Mouse (Mus musculus) gastrocnemius, postnatal 10 days (tissue): ENCODE measurements around the gene Gabrg2. TPM values are rescaled to one million over a fixed set of nuclear protein-coding genes. Genes with fewer than 3 reads are reported as not detected.

Experiments used
- DNase-seq: peaks from one replicate; pipeline ENCODE4 v3.0.0; 2021; ENCODE audit warnings: mixed read lengths
- long read RNA-seq, 2 experiments: library from polyadenylated mRNA; stranded (forward); transcript quantifications; one replicate each; pipeline ENCODE4 v2.0.0; 2021
- total RNA-seq, 2 experiments: library from RNA; stranded (reverse); gene quantifications; 2 replicates each; pipeline ENCODE4 v1.2.3; 2021

Gene Gabrg2
- total RNA-seq: under 1 TPM; 0.16 to 0.18 TPM
- long read RNA-seq, experiment 1: 0 reads
- long read RNA-seq, experiment 2: 0 reads

GRCm38 (mm10) chr11:42000190-42001098 lies at the start of gene Gabrg2:
Gene Gabrg2, minus strand, starts transcription at chr11:42000857.
- DNase-seq: no peak

GRCm38 (mm10) chr11:42048201-42048600 lies 47.5 kb upstream of the Gabrg2 start:
- no peak for DNase-seq

GRCm38 (mm10) chr11:41999468-41999881 lies 1.2 kb downstream of the Gabrg2 start:
- peak; percentile 61 for DNase-seq

- no peak for DNase-seq
These were observed 20.5 kb downstream of the Gabrg2 start for GRCm38 (mm10) chr11:41980152-41980551.

- no peak for DNase-seq
These were observed 32.1 kb downstream of the Gabrg2 start for GRCm38 (mm10) chr11:41968595-41968994.

GRCm38 (mm10) chr11:41962706-41963105 lies 38.0 kb downstream of the Gabrg2 start:
- no peak for DNase-seq

GRCm38 (mm10) chr11:41953550-41953949 lies 47.1 kb downstream of the Gabrg2 start:
- DNase-seq: no peak

- DNase-seq: no peak
These were observed 48.8 kb downstream of the Gabrg2 start for GRCm38 (mm10) chr11:41951898-41952297.

GRCm38 (mm10) chr11:41945471-41945870 lies 55.2 kb downstream of the Gabrg2 start:
- no peak for DNase-seq

- DNase-seq: no peak
These were observed 62.7 kb downstream of the Gabrg2 start for GRCm38 (mm10) chr11:41937979-41938378.

GRCm38 (mm10) chr11:41918864-41919263 lies 81.8 kb downstream of the Gabrg2 start:
- DNase-seq: no peak

- no peak for DNase-seq
These were observed 86.6 kb downstream of the Gabrg2 start for GRCm38 (mm10) chr11:41914066-41914465.

- DNase-seq: no peak
These were observed 97.0 kb downstream of the Gabrg2 start for GRCm38 (mm10) chr11:41903661-41904060.

Other genes with a start within 250 kb of the Gabrg2 start
- 1 to 10 TPM; 1.8 to 2.3 TPM for gene Gabra1, start 182.1 kb upstream of the Gabrg2 start, total RNA-seq